Mouse (Mus musculus) liver, embryonic 14.5 days (tissue): ENCODE measurements around the gene Serpinf1.

Experiments used
- CTCF ChIP-seq: IDR thresholded peaks from 2 replicates; pipeline ENCODE4 v1.5.1; 2016; ENCODE audit warnings: antibody characterized with exemption, low read depth, control low read depth
- EP300 ChIP-seq: IDR thresholded peaks from 2 replicates; pipeline ENCODE4 v1.6.1; 2016; ENCODE audit warnings: antibody characterized with exemption, low read depth

DNA sequence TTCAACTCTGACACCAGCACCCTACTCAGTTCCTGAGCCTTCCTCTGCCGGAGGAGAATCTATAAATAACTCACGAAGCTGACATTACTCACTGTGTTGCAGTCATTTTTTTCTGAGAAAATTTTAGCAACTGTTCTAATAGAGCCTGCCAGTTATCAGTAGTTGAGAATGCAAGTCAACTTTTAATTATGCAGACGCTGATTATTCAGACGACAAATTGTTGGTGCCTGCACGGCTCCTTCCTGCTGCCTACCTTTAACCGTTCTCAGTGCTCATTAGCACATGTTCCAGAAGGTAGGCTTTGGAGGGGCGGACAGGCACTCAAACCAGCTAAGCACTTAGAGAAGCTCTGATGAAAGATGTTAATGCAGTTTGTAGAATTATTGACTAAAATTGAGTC is 25.0 kb downstream of the Serpinf1 start:
- TF ChIP-seq CTCF (no peak), EP300 (no peak)
